Mouse (Mus musculus): ENCODE measurements around the gene Plekhg5.

GRCm38 (mm10) chr4:152070494-152071396 lies 1.6 kb upstream of the Plekhg5 start:
- TF ChIP-seq CTCF (IDR thresholded peaks at IDR 0.05) (no peak), POLR2A (IDR thresholded peaks at IDR 0.05; ENCODE audit: insufficient read depth, low read depth, low read length) (no peak), EP300 (IDR thresholded peaks at IDR 0.05; ENCODE audit: insufficient read depth, low read depth, low read length) (no peak)
